Mouse (Mus musculus): ENCODE measurements around the gene Krtap5-5. TPM values are rescaled to one million over a fixed set of nuclear protein-coding genes. Genes with fewer than 3 reads are reported as not detected.

Gene Krtap5-5
- not detected for total RNA-seq (2023)

DNA sequence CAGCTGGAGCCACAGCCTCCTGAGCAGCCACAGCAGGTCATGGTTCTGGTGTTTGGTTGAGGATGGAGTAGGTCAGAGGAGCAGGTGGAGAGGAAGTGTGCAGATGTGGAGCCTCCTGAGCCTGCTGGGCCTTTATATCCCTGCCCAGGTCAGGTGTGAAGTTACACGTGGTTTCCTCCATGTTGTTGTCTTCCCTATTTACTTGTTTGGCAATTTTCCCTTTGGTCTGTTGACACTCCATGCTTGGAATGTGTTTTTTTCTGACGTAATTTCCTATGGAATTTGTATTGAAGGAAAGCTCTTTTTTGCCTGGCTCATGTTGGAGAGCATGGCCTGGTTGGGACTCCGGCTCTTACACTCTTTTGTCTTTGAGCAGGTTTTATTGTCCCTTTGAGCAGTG is at the start of gene Krtap5-5:
Krtap5-5 (minus strand) TSS at position 101 of the 400 bp plus-strand sequence.

DNA sequence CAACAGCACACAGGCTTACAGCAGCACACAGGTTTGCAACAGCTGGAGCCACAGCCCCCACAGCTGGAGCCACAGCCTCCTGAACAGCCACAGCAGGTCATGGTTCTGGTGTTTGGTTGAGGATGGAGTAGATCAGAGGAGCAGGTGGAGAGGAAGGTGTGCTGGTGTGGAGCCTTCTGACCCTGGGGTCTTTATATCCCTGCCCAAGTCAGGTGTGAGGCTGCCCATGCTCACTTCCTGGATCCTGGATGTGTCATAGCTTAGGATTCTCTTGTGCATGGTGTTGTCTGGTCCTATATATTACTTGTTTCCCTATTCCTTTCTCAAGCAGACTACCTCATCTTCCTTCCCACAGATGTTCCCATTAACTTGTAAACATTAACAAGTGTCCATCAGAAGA is 44.5 kb upstream of the Krtap5-5 start, which contains the start of gene Gm4559:
Gm4559 (minus strand) TSS at position 101 of the 400 bp plus-strand sequence.

DNA sequence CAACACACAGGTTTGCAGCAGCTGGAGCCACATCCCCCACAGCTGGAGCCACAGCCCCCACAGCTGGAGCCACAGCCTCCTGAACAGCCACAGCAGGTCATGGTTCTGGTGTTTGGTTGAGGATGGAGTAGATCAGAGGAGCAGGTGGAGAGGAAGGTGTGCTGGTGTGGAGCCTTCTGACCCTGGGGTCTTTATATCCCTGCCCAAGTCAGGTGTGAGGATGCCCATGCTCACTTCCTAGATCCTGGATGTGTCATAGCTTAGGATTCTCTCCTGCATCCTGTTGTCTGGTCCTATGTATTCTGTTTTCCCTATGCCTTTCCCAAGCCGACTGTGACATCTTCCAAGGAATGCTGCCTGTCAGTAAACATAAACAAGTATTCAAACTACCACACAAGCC is 28.5 kb upstream of the Krtap5-5 start, which contains the start of gene Gm2431:
Gm2431 (minus strand) TSS at position 101 of the 400 bp plus-strand sequence.

DNA sequence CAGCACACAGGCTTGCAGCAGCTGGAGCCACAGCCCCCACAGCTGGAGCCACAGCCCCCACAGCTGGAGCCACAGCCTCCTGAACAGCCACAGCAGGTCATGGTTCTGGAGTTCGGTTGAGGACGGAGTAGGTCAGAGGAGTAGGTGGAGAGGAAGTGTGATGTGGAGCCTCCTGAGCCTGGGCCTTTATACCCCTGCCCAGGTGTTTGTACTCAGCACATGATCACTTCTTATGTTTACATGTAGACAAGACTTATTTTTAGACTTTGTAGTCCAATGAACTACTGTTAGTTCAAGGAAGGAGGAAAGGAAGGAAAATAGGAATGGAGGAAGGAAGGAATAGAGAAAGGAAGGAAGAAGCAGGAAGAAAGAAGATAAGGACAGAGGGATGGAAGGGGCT is 11.2 kb upstream of the Krtap5-5 start, which contains the start of gene Gm40460:
Gm40460 (minus strand) TSS at position 101 of the 400 bp plus-strand sequence.

DNA sequence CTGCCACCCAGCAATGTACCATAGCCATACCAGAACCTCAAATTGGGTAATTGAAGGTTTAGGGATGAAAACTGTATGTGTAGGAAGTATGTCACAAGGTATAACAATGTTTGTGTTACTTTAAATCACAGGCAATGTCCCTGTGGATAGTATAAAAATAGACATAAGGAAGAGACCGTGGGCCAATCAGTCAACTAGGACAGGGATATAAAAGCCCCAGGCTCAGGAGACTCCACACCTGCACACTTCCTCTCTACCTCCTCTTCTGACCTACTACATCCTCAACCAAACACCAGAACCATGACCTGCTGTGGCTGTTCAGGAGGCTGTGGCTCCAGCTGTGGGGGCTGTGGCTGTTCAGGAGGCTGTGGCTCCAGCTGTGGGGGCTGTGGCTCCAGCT is 18.2 kb downstream of the Krtap5-5 start, which contains the start of gene Gm7579:
Gm7579 (plus strand) TSS at position 301 of the 400 bp plus-strand sequence.

DNA sequence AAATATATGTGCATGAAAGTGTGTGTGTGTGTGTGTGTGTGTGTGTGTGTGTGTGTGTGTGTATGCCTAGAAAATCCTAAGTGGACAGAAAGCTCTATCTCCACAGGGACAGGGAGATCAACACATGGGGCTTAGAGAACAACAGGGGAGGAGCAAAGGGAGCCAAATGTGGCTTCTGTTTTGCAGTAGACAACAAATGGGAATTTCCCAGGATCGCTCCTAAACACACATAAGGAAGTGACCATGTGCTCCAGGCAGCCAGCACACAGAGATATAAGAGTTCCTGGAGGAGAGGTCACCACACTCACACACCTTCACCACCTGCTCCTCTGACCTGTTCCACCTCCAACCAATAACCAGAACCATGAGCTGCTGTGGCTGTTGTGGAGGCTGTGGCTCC is 28.7 kb downstream of the Krtap5-5 start, which contains the start of gene Krtap5-3:
Krtap5-3 (plus strand) TSS at position 301 of the 400 bp plus-strand sequence.

DNA sequence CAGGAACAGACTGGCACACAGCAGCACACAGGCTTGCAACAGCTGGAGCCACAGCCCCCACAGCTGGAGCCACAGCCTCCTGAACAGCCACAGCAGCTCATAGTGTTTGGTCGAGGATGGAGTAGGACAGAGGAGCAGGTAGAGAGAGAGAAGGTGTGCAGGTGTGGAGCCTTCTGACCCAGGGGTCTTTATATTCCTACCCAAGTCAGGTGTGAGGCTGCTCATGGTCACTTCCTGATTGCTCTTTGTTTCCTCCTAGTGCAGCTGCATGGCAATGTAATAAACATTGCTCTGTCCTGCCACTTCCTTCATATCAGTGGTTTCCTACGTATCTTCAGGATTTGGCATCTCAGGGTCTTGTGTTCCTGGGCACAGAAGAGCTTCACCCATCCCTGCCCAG is 39.5 kb downstream of the Krtap5-5 start, which contains the start of gene Gm10153:
Gm10153 (minus strand) TSS at position 101 of the 400 bp plus-strand sequence.

Other genes with a start within 250 kb of the Krtap5-5 start
- 56.5 TPM for gene Mob2, start 168.9 kb downstream of the Krtap5-5 start, total RNA-seq (2023)
- 3.0 TPM for gene Dusp8, start 134.1 kb downstream of the Krtap5-5 start, total RNA-seq (2023)
- not detected for gene Gm45618, start 109.2 kb downstream of the Krtap5-5 start, total RNA-seq (2023)
- gene Gm39115, start 93.9 kb downstream of the Krtap5-5 start, total RNA-seq (2023), result not detected
- gene Gm45337, start 85.4 kb downstream of the Krtap5-5 start, total RNA-seq (2023), result not detected
- not detected for gene Gm29735, start 72.9 kb downstream of the Krtap5-5 start, total RNA-seq (2023)
- not detected for gene Gm4553, start 64.2 kb downstream of the Krtap5-5 start, total RNA-seq (2023)
- gene Krtap5-2, start 54.0 kb downstream of the Krtap5-5 start, total RNA-seq (2023), result not detected
- gene Gm10153, start 39.6 kb downstream of the Krtap5-5 start, total RNA-seq (2023), result not detected
- not detected for gene Krtap5-3, start 28.6 kb downstream of the Krtap5-5 start, total RNA-seq (2023)
- not detected for gene Gm7579, start 18.1 kb downstream of the Krtap5-5 start, total RNA-seq (2023)
- not detected for gene Gm40460, start 11.1 kb upstream of the Krtap5-5 start, total RNA-seq (2023)
- gene Gm2431, start 28.4 kb upstream of the Krtap5-5 start, total RNA-seq (2023), result not detected
- not detected for gene Gm4559, start 44.4 kb upstream of the Krtap5-5 start, total RNA-seq (2023)
- not detected for gene Krtap5-1, start 67.1 kb upstream of the Krtap5-5 start, total RNA-seq (2023)
- gene Krtap5-4, start 73.6 kb upstream of the Krtap5-5 start, total RNA-seq (2023), result not detected
- gene Ifitm10, start 143.8 kb upstream of the Krtap5-5 start, total RNA-seq (2023), result 14.5 TPM
- gene Gm49369, start 152.7 kb upstream of the Krtap5-5 start, total RNA-seq (2023), result 3.6 TPM
- gene Ctsd, start 158.1 kb upstream of the Krtap5-5 start, total RNA-seq (2023), result 213 TPM
- gene Syt8, start 204.9 kb upstream of the Krtap5-5 start, total RNA-seq (2023), result not detected
- not detected for gene Tnni2, start 211.8 kb upstream of the Krtap5-5 start, total RNA-seq (2023)
- 696 TPM for gene Lsp1, start 230.8 kb upstream of the Krtap5-5 start, total RNA-seq (2023)

Data from CD8-positive naive resting alpha-beta T cell, adult 57 days (primary cell).